Mouse (Mus musculus) G1E (cell line): ENCODE results near the gene Sptb.

ENCODE experiments used
- CTCF ChIP-seq: IDR thresholded peaks from 2 replicates; pipeline ENCODE4 v1.5.1; 2012; ENCODE audit warnings: low read depth, low read length, inconsistent platforms, mixed read lengths
- GATA1 ChIP-seq: IDR thresholded peaks from 2 replicates; pipeline ENCODE4 v1.6.1; 2012; ENCODE audit warnings: borderline replicate concordance, low read length, inconsistent platforms, mixed read lengths
- GATA2 ChIP-seq: IDR thresholded peaks from 2 replicates; pipeline ENCODE4 v1.6.1; 2012; ENCODE audit warnings: low read depth, low read length, inconsistent platforms, borderline replicate concordance
- POLR2AphosphoS5 ChIP-seq: IDR thresholded peaks from 2 replicates; pipeline ENCODE4 v1.6.1; 2012; ENCODE audit warnings: low read depth, low read length, inconsistent platforms; ENCODE audit not compliant: insufficient replicate concordance
- TAL1 ChIP-seq: conservative IDR thresholded peaks from 2 replicates; pipeline ENCODE4 v1.6.1; 2012; ENCODE audit warnings: low read depth, low read length, inconsistent platforms, mixed read lengths

- no peak for TF ChIP-seq CTCF
- no peak for TF ChIP-seq TAL1
- no peak for TF ChIP-seq GATA1
- no peak for TF ChIP-seq GATA2
- TF ChIP-seq POLR2AphosphoS5 = no peak
Observed at GRCm38 (mm10) chr12:76722026-76722425, 11.7 kb upstream of the Sptb start.
